Comparison of ENCODE assay signal across 23 mouse cellular contexts in genomic region chr9:32400212-32400611, GRCm38 (mm10). TPM values are rescaled to one million over a fixed set of nuclear protein-coding genes. Genes with fewer than 3 reads are reported as not detected.
DNase-seq lines count a peak whose midpoint lies in the region; ATAC-seq and TF ChIP-seq lines count a peak whose summit lies in the region.
"Had no signal": no experiment of that assay in that cellular context is flagged by ENCODE, and none has a peak within 500 bp of the region (broad histone marks: within the 10 kb centered on the region; RNA-seq: fewer than 3 reads in every experiment).

No protein-coding gene starts in this region.

- intact Hi-C loops in heart, postnatal 14 days (cut with DNase I), result loop anchor here (5.0 kb wide), 1 partner anchor 682 kb away; no protein-coding TSS in a partner anchor

- no peak for TF ChIP-seq CTCF in lung, embryonic 14.5 days (IDR thresholded peaks at IDR 0.05; ENCODE audit: low read depth)

- H3K9ac ChIP-seq in heart, embryonic 16.5 days (ENCODE audit: low read length), result no peak overlapping the region
- no peak overlapping the region for H3K9ac ChIP-seq in lung, embryonic 14.5 days
- H3K9ac ChIP-seq in liver, embryonic 12.5 days, result no peak overlapping the region
- H3K9ac ChIP-seq: embryonic facial prominence, embryonic 12.5 days; neural tube, embryonic 13.5 days had no signal

- no peak overlapping the region for H3K4me2 ChIP-seq in heart, embryonic 16.5 days (ENCODE audit: low read depth, low read length)
- no peak overlapping the region for H3K4me2 ChIP-seq in lung, embryonic 14.5 days
- H3K4me2 ChIP-seq in liver, embryonic 12.5 days, result peak overlapping the region; percentile 17; the same call in 1 of the 2 replicates
- H3K4me2 ChIP-seq: embryonic facial prominence, embryonic 12.5 days; midbrain, embryonic 11.5 days; neural tube, embryonic 13.5 days had no signal

- H3K36me3 ChIP-seq in heart, embryonic 16.5 days (ENCODE audit: control insufficient read depth, insufficient read depth), result no peaks in the 10 kb centered on the region
- no peaks in the 10 kb centered on the region for H3K36me3 ChIP-seq in lung, embryonic 14.5 days (ENCODE audit: insufficient read depth)
- no peaks in the 10 kb centered on the region for H3K36me3 ChIP-seq in liver, embryonic 12.5 days
- H3K36me3 ChIP-seq: embryonic facial prominence, embryonic 12.5 days; neural tube, embryonic 13.5 days had no signal

- DNase-seq in heart, postnatal 14 days, result no peak
- no peak for DNase-seq in lung, embryonic 14.5 days
- DNase-seq in lung, postnatal 36 days, result no peak
- no peak for DNase-seq in retina, postnatal 1 day
- DNase-seq: adrenal gland, postnatal 25 days; cerebellum, adult 2 months; left cerebral cortex, postnatal 4 days; right cerebral cortex, postnatal 25 days; thymus, postnatal 36 days had no signal

- no peaks in the 10 kb centered on the region for H3K9me3 ChIP-seq in heart, embryonic 16.5 days (replicated peaks; ENCODE audit: control insufficient read depth, low read length)
- H3K9me3 ChIP-seq in lung, embryonic 14.5 days (ENCODE audit: low read depth, low read length), result no peaks in the 10 kb centered on the region
- H3K9me3 ChIP-seq in liver, embryonic 12.5 days (replicated peaks), result no peaks in the 10 kb centered on the region
- H3K9me3 ChIP-seq: embryonic facial prominence, embryonic 12.5 days; neural tube, embryonic 13.5 days had no signal

- H3K27ac ChIP-seq in heart, embryonic 16.5 days (ENCODE audit: low read length), result peak overlapping the region; percentile 45
- H3K27ac ChIP-seq in lung, embryonic 14.5 days (ENCODE audit: low read depth), result 0 out of 2 replicates have a peak overlapping the region, but pooled peaks have one; percentile 3
- peak overlapping the region; percentile 33 for H3K27ac ChIP-seq in liver, embryonic 12.5 days
- H3K27ac ChIP-seq: embryonic facial prominence, embryonic 12.5 days; layer of hippocampus, adult 2 months had no signal

- whole genome bisulfite sequencing in heart, embryonic 16.5 days, result 48% methylated on average over 2 of the region's 2 CpGs
- WGBS in lung, embryonic 14.5 days, result 27% methylated on average over 2 of the region's 2 CpGs
- 8% methylated on average over 2 of the region's 2 CpGs for WGBS in liver, embryonic 12.5 days (ENCODE audit: insufficient replicate concordance)

- H3K4me1 ChIP-seq in heart, embryonic 16.5 days (ENCODE audit: control insufficient read depth, insufficient read depth, low read length), result peaks cover 11% of the 10 kb centered on the region
- H3K4me1 ChIP-seq in lung, embryonic 14.5 days (ENCODE audit: insufficient read depth), result 0 out of 2 replicates have a peak, but pooled peaks cover 3% of the 10 kb centered on the region
- H3K4me1 ChIP-seq in liver, embryonic 12.5 days, result peaks cover 19% of the 10 kb centered on the region
- H3K4me1 ChIP-seq: embryonic facial prominence, embryonic 12.5 days; neural tube, embryonic 13.5 days had no signal

- no peak for ATAC-seq in heart, embryonic 16.5 days (replicated peaks; ENCODE audit: extremely low read depth, insufficient read depth, low FRiP score)
- ATAC-seq in lung, embryonic 14.5 days (ENCODE audit: insufficient read depth), result no peak
- 0 out of 2 replicates have a peak, but pooled peaks have one; percentile 0 for ATAC-seq in common myeloid progenitor, adult 5-6 weeks (replicated peaks; ENCODE audit: low read depth, poor library complexity, severe bottlenecking)
- ATAC-seq in liver, embryonic 12.5 days, result peak; percentile 45
- ATAC-seq: forebrain, embryonic 16.5 days; hindbrain, embryonic 16.5 days; intestine, postnatal 0 days had no signal

- no peak overlapping the region for H3K4me3 ChIP-seq in heart, embryonic 16.5 days (ENCODE audit: low read length)
- no peak overlapping the region for H3K4me3 ChIP-seq in lung, embryonic 14.5 days (ENCODE audit: low read depth, low read length)
- no peak overlapping the region for H3K4me3 ChIP-seq in liver, embryonic 12.5 days
- H3K4me3 ChIP-seq: embryonic facial prominence, embryonic 12.5 days; layer of hippocampus, adult 2 months; neural tube, embryonic 13.5 days had no signal

- H3K27me3 ChIP-seq in heart, embryonic 16.5 days (ENCODE audit: control insufficient read depth, insufficient read depth, low read length), result no peaks in the 10 kb centered on the region
- H3K27me3 ChIP-seq in lung, embryonic 14.5 days (ENCODE audit: insufficient read depth, low read length), result no peaks in the 10 kb centered on the region
- H3K27me3 ChIP-seq in liver, embryonic 12.5 days (replicated peaks), result no peaks in the 10 kb centered on the region
- H3K27me3 ChIP-seq: embryonic facial prominence, embryonic 12.5 days; neural tube, embryonic 13.5 days had no signal

RNA-seq across cellular contexts. Expression of gene Kcnj1, which starts 27.9 kb away (rescaled TPM):
- 0.07 TPM in 1 of 2 replicates, not detected in the other for polyA plus RNA-seq in heart, embryonic 16.5 days (2015; fragmentation: Nextera tagmentation; extraction: Ambion mirVana)
- total RNA-seq in heart, postnatal 14 days (2021), result not detected
- not detected in 2 replicates for polyA plus RNA-seq in lung, embryonic 14.5 days (2014; fragmentation: Nextera tagmentation; extraction: Ambion mirVana)
- 0.82 TPM in 1 of 2 replicates, not detected in the other for total RNA-seq in common myeloid progenitor, adult 5-6 weeks (2017)
- not detected in 2 replicates for polyA plus RNA-seq in liver, embryonic 12.5 days (2016; fragmentation: Nextera tagmentation; extraction: Ambion mirVana)
- total RNA-seq: adrenal gland, postnatal 25 days; ES-E14; granulocyte monocyte progenitor cell, adult 5-6 weeks; layer of hippocampus, adult 2 months; left cerebral cortex, adult 18-20 months; left cerebral cortex, postnatal 4 days had no signal
- polyA plus RNA-seq: cerebellum, adult 2 months; cortical plate, adult 2 months; embryonic facial prominence, embryonic 12.5 days; forebrain, embryonic 16.5 days; hindbrain, embryonic 16.5 days; intestine, postnatal 0 days; midbrain, embryonic 11.5 days; neural tube, embryonic 13.5 days had no signal

RNA-seq across cellular contexts. Expression of gene Kcnj5, which starts 56.1 kb away (rescaled TPM):
- polyA plus RNA-seq in heart, embryonic 16.5 days (2015; fragmentation: Nextera tagmentation; extraction: Ambion mirVana), result 29.6 and 30.1 TPM in 2 replicates
- total RNA-seq in heart, postnatal 14 days (2021), result 10 to 100 TPM; 47.0 to 54.0 TPM
- 0.32 and 0.99 TPM in 2 replicates for polyA plus RNA-seq in lung, embryonic 14.5 days (2014; fragmentation: Nextera tagmentation; extraction: Ambion mirVana)
- total RNA-seq in common myeloid progenitor, adult 5-6 weeks (2017), result 4.2 and 5.3 TPM in 2 replicates
- polyA plus RNA-seq in liver, embryonic 12.5 days (2016; fragmentation: Nextera tagmentation; extraction: Ambion mirVana), result 3.2 and 3.4 TPM in 2 replicates

Comparison
In these comparisons a context has a peak if more than half of its experiments do, and no peak if none do; other contexts are left out.
1. ATAC-seq: peak in common myeloid progenitor, adult 5-6 weeks (single experiment) and liver, embryonic 12.5 days (single experiment); none in heart, embryonic 16.5 days (single experiment) and lung, embryonic 14.5 days (single experiment).
2. Peak in every context shown above with its lines, with median percentiles within 50 percentile points of each other: H3K27ac ChIP-seq.